Mouse (Mus musculus): ENCODE data around the gene A530016L24Rik. TPM values are rescaled to one million over a fixed set of nuclear protein-coding genes. Genes with fewer than 3 reads are reported as not detected.
A peak's percentile ranks its signal among the peaks of the same experiment; 100 is the strongest.

Gene A530016L24Rik
- polyA plus RNA-seq, 1 experiment, result 0.35 TPM

GRCm38 (mm10) chr12:112540321-112540720 is 51.1 kb downstream of the A530016L24Rik start:
- peaks cover 8% of the 10 kb centered on the region for H3K4me1 ChIP-seq (ENCODE audit: control insufficient read depth, insufficient read depth, low read length)
- no peaks in the 10 kb centered on the region for H3K27me3 ChIP-seq (ENCODE audit: control insufficient read depth, insufficient read depth, low read length)
- H3K4me3 ChIP-seq (ENCODE audit: control insufficient read depth, low read depth, low read length), result no peak overlapping the region
- no peak for TF ChIP-seq POLR2A (IDR thresholded peaks at IDR 0.05; ENCODE audit: control insufficient read depth, low read depth, low read length)
- no peak for TF ChIP-seq CTCF (IDR thresholded peaks at IDR 0.05; ENCODE audit: control insufficient read depth, insufficient read depth, insufficient replicate concordance, low read depth, low read length)
- no peaks in the 10 kb centered on the region for H3K36me3 ChIP-seq (ENCODE audit: control insufficient read depth, insufficient read depth, low read length)
- H3K27ac ChIP-seq (ENCODE audit: control insufficient read depth, insufficient read depth, low read depth, low read length), result no peak overlapping the region

- no peak overlapping the region for H3K27ac ChIP-seq (ENCODE audit: control insufficient read depth, insufficient read depth, low read depth, low read length)
- H3K4me3 ChIP-seq (ENCODE audit: control insufficient read depth, low read depth, low read length), result no peak overlapping the region
- TF ChIP-seq CTCF (IDR thresholded peaks at IDR 0.05; ENCODE audit: control insufficient read depth, insufficient read depth, insufficient replicate concordance, low read depth, low read length) (no peak), POLR2A (IDR thresholded peaks at IDR 0.05; ENCODE audit: control insufficient read depth, low read depth, low read length) (no peak)
- H3K36me3 ChIP-seq (ENCODE audit: control insufficient read depth, insufficient read depth, low read length), result no peaks in the 10 kb centered on the region
- H3K27me3 ChIP-seq (ENCODE audit: control insufficient read depth, insufficient read depth, low read length), result no peaks in the 10 kb centered on the region
- peaks cover 8% of the 10 kb centered on the region for H3K4me1 ChIP-seq (ENCODE audit: control insufficient read depth, insufficient read depth, low read length)
Observed at GRCm38 (mm10) chr12:112541483-112542091, 52.3 kb downstream of the A530016L24Rik start.

GRCm38 (mm10) chr12:112542257-112542919 is 53.1 kb downstream of the A530016L24Rik start:
- Histone ChIP-seq H3K27me3 (ENCODE audit: control insufficient read depth, insufficient read depth, low read length) (no peaks in the 10 kb centered on the region), H3K4me3 (ENCODE audit: control insufficient read depth, low read depth, low read length) (no peak overlapping the region), H3K27ac (ENCODE audit: control insufficient read depth, insufficient read depth, low read depth, low read length) (no peak overlapping the region), H3K4me1 (ENCODE audit: control insufficient read depth, insufficient read depth, low read length) (peaks cover 8% of the 10 kb centered on the region), H3K36me3 (ENCODE audit: control insufficient read depth, insufficient read depth, low read length) (no peaks in the 10 kb centered on the region)
- TF ChIP-seq CTCF (IDR thresholded peaks at IDR 0.05; ENCODE audit: control insufficient read depth, insufficient read depth, insufficient replicate concordance, low read depth, low read length) (no peak), POLR2A (IDR thresholded peaks at IDR 0.05; ENCODE audit: control insufficient read depth, low read depth, low read length) (no peak)

GRCm38 (mm10) chr12:112542920-112543300 is 53.7 kb downstream of the A530016L24Rik start:
- no peaks in the 10 kb centered on the region for H3K36me3 ChIP-seq (ENCODE audit: control insufficient read depth, insufficient read depth, low read length)
- no peak overlapping the region for H3K27ac ChIP-seq (ENCODE audit: control insufficient read depth, insufficient read depth, low read depth, low read length)
- TF ChIP-seq CTCF (IDR thresholded peaks at IDR 0.05; ENCODE audit: control insufficient read depth, insufficient read depth, insufficient replicate concordance, low read depth, low read length) (peak; percentile 91), POLR2A (IDR thresholded peaks at IDR 0.05; ENCODE audit: control insufficient read depth, low read depth, low read length) (no peak)
- H3K4me3 ChIP-seq (ENCODE audit: control insufficient read depth, low read depth, low read length), result no peak overlapping the region
- H3K27me3 ChIP-seq (ENCODE audit: control insufficient read depth, insufficient read depth, low read length), result no peaks in the 10 kb centered on the region
- peaks cover 8% of the 10 kb centered on the region for H3K4me1 ChIP-seq (ENCODE audit: control insufficient read depth, insufficient read depth, low read length)

GRCm38 (mm10) chr12:112543941-112544340 is 54.7 kb downstream of the A530016L24Rik start:
- Histone ChIP-seq H3K4me1 (ENCODE audit: control insufficient read depth, insufficient read depth, low read length) (peaks cover 8% of the 10 kb centered on the region), H3K27me3 (ENCODE audit: control insufficient read depth, insufficient read depth, low read length) (no peaks in the 10 kb centered on the region), H3K4me3 (ENCODE audit: control insufficient read depth, low read depth, low read length) (no peak overlapping the region), H3K27ac (ENCODE audit: control insufficient read depth, insufficient read depth, low read depth, low read length) (no peak overlapping the region), H3K36me3 (ENCODE audit: control insufficient read depth, insufficient read depth, low read length) (no peaks in the 10 kb centered on the region)
- TF ChIP-seq CTCF (IDR thresholded peaks at IDR 0.05; ENCODE audit: control insufficient read depth, insufficient read depth, insufficient replicate concordance, low read depth, low read length) (no peak), POLR2A (IDR thresholded peaks at IDR 0.05; ENCODE audit: control insufficient read depth, low read depth, low read length) (no peak)

GRCm38 (mm10) chr12:112544946-112545701 is 55.9 kb downstream of the A530016L24Rik start:
- no peaks in the 10 kb centered on the region for H3K36me3 ChIP-seq (ENCODE audit: control insufficient read depth, insufficient read depth, low read length)
- TF ChIP-seq CTCF (IDR thresholded peaks at IDR 0.05; ENCODE audit: control insufficient read depth, insufficient read depth, insufficient replicate concordance, low read depth, low read length) (no peak), POLR2A (IDR thresholded peaks at IDR 0.05; ENCODE audit: control insufficient read depth, low read depth, low read length) (no peak)
- H3K27me3 ChIP-seq (ENCODE audit: control insufficient read depth, insufficient read depth, low read length), result no peaks in the 10 kb centered on the region
- peaks cover 8% of the 10 kb centered on the region for H3K4me1 ChIP-seq (ENCODE audit: control insufficient read depth, insufficient read depth, low read length)
- H3K4me3 ChIP-seq (ENCODE audit: control insufficient read depth, low read depth, low read length), result no peak overlapping the region
- no peak overlapping the region for H3K27ac ChIP-seq (ENCODE audit: control insufficient read depth, insufficient read depth, low read depth, low read length)

GRCm38 (mm10) chr12:112546110-112546509 is 56.9 kb downstream of the A530016L24Rik start:
- H3K4me1 ChIP-seq (ENCODE audit: control insufficient read depth, insufficient read depth, low read length), result peaks cover 9% of the 10 kb centered on the region
- H3K27me3 ChIP-seq (ENCODE audit: control insufficient read depth, insufficient read depth, low read length), result no peaks in the 10 kb centered on the region
- no peak overlapping the region for H3K27ac ChIP-seq (ENCODE audit: control insufficient read depth, insufficient read depth, low read depth, low read length)
- no peak overlapping the region for H3K4me3 ChIP-seq (ENCODE audit: control insufficient read depth, low read depth, low read length)
- no peaks in the 10 kb centered on the region for H3K36me3 ChIP-seq (ENCODE audit: control insufficient read depth, insufficient read depth, low read length)
- no peak for TF ChIP-seq POLR2A (IDR thresholded peaks at IDR 0.05; ENCODE audit: control insufficient read depth, low read depth, low read length)
- no peak for TF ChIP-seq CTCF (IDR thresholded peaks at IDR 0.05; ENCODE audit: control insufficient read depth, insufficient read depth, insufficient replicate concordance, low read depth, low read length)
